Mouse (Mus musculus): ENCODE measurements around the gene Prkrip1.

GRCm38 (mm10) chr5:136152365-136152764, 46.4 kb downstream of the Prkrip1 start:
- TF ChIP-seq CTCF (IDR thresholded peaks at IDR 0.05; ENCODE audit: low read depth) (no peak), EP300 (optimal IDR thresholded peaks at IDR 0.05) (no peak)
